Mouse (Mus musculus) neural tube, embryonic 13.5 days (tissue): ENCODE data around the gene Pigs. TPM values are rescaled to one million over a fixed set of nuclear protein-coding genes. Genes with fewer than 3 reads are reported as not detected.

Source experiments
- ATAC-seq: fragments of 200-750 bp; cut with Nextera tagmentation; 2 replicates; pipeline ENCODE4 v1.8.0; 2017; ENCODE audit warnings: low read depth, mild to moderate bottlenecking, moderate TSS enrichment, moderate library complexity
- H3K27ac ChIP-seq: fragments of 300-500 bp; sonication (generic); replicated peaks from 2 replicates; pipeline ENCODE4 v1.5.1; 2015; ENCODE audit warnings: moderate library complexity, mild to moderate bottlenecking, inconsistent platforms
- H3K27me3 ChIP-seq: fragments of 300-500 bp; sonication (generic); 2 replicates; pipeline ENCODE4 v1.6.1; 2015; ENCODE audit warnings: mild to moderate bottlenecking, inconsistent platforms
- H3K36me3 ChIP-seq: fragments of 300-500 bp; sonication (generic); 2 replicates; pipeline ENCODE4 v1.6.1; 2015; ENCODE audit warnings: mild to moderate bottlenecking, inconsistent platforms
- H3K4me1 ChIP-seq: fragments of 300-500 bp; sonication (generic); replicated peaks from 2 replicates; pipeline ENCODE4 v1.6.1; 2015; ENCODE audit warnings: inconsistent platforms
- H3K4me2 ChIP-seq: fragments of 300-500 bp; sonication (generic); 2 replicates; pipeline ENCODE4 v1.6.1; 2015; ENCODE audit warnings: inconsistent platforms, mild to moderate bottlenecking, moderate library complexity
- H3K4me3 ChIP-seq: fragments of 300-500 bp; sonication (generic); 2 replicates; pipeline ENCODE4 v1.5.1; 2015; ENCODE audit warnings: mild to moderate bottlenecking, inconsistent platforms
- H3K9ac ChIP-seq: fragments of 300-500 bp; sonication (generic); 2 replicates; pipeline ENCODE4 v1.6.1; 2015; ENCODE audit warnings: moderate library complexity, mild to moderate bottlenecking, inconsistent platforms
- H3K9me3 ChIP-seq: fragments of 300-500 bp; sonication (generic); 2 replicates; pipeline ENCODE4 v1.6.1; 2016; ENCODE audit warnings: inconsistent platforms
- WGBS: fragments of 180-500 bp; shearing (Covaris S2); methylation state at CpG from one replicate; pipeline ENCODE4 v1.1.7; 2015; 5-methylcytosine and 5-hydroxymethylcytosine counted together
- polyA plus RNA-seq: library from polyadenylated mRNA; unstranded; fragments of >200 nt; fragmentation: Nextera tagmentation; extraction: Ambion mirVana; gene quantifications from 2 replicates; pipeline ENCODE4 v1.2.1, GENCODE M21; 2015

Gene Pigs
- polyA plus RNA-seq = 79.6 and 79.7 TPM in 2 replicates

- Histone ChIP-seq H3K27me3 (no peaks in the 10 kb centered on the region), H3K4me3 (peak within 1 kb of the TSS; percentile 88), H3K4me2 (peak within 1 kb of the TSS; percentile 87), H3K9me3 (no peaks in the 10 kb centered on the region), H3K4me1 (peaks cover 33% of the 10 kb centered on the region), H3K36me3 (peaks cover 8% of the 10 kb centered on the region), H3K27ac (peak within 1 kb of the TSS; percentile 40; the same call in 1 of the 2 replicates), H3K9ac (peak within 1 kb of the TSS; percentile 75)
- WGBS = 13% methylated on average over 37 of the region's 37 CpGs
- peak; percentile 96 for ATAC-seq
Measured at GRCm38 (mm10) chr11:78327634-78328511, at the start of gene Pigs. Gene Pigs, plus strand, starts transcription at chr11:78328415.

GRCm38 (mm10) chr11:78278853-78279252 lies 49.4 kb upstream of the Pigs start:
- Histone ChIP-seq H3K4me2 (no peak overlapping the region), H3K4me1 (no peaks in the 10 kb centered on the region), H3K36me3 (peaks cover 100% of the 10 kb centered on the region), H3K27ac (no peak overlapping the region), H3K9me3 (no peaks in the 10 kb centered on the region), H3K4me3 (no peak overlapping the region), H3K27me3 (no peaks in the 10 kb centered on the region), H3K9ac (no peak overlapping the region)
- no peak for ATAC-seq
- 92% methylated on average over 7 of the region's 7 CpGs for WGBS

DNA sequence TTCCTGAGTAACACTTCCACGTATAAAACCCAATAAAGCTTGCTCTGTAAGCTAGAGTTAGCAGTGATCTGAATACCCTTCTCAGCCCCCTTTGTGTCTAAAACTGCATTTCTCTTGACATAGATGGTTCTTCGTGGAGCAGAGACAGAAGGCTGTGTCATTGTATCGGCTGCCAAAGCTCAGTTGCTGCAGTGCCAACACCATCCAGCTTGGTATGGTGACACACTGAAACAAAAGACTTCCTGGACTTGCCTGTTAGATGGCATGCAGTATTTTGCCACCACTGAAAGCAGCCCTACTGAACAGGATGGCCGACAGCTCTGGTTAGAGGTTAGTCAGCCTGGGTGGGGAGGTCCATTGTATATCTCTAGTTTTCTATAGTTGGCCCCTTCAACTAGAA lies 48.6 kb upstream of the Pigs start:
- H3K27me3 ChIP-seq = no peaks in the 10 kb centered on the region
- H3K4me1 ChIP-seq = no peaks in the 10 kb centered on the region
- H3K4me2 ChIP-seq = no peak overlapping the region
- H3K9me3 ChIP-seq = no peaks in the 10 kb centered on the region
- no peak overlapping the region for H3K4me3 ChIP-seq
- no peak overlapping the region for H3K27ac ChIP-seq
- 88% methylated on average over 4 of the region's 4 CpGs for WGBS
- no peak overlapping the region for H3K9ac ChIP-seq
- no peak for ATAC-seq
- H3K36me3 ChIP-seq = peaks cover 100% of the 10 kb centered on the region

DNA sequence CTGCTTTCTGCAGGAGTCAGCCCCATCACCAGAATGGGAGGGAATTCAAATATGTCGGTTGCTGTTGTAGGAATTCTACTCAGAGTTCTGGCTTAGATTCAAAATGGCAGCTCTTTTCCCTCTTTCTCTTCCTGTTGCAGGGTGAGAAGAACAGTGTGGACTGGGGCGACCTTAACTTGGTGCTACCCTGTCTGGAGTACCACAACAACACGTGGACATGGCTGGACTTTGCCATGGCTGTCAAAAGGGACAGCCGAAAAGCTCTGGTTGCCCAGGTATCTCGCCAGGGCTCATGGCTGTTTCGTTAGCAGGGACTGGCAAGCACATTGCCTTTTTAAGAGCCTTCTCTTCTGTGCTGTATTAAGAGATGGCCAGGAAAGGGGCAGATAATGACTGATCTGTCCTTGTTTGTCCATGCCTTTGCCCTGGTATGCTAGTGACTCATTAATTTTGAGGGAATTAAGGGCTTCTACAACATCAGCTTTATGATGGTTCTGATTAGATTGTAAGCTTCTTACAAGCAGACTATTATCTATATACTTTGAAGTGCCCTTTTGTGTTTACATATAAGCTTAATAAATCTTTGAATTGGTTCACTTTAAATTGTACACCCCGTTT lies 39.0 kb upstream of the Pigs start:
- Histone ChIP-seq H3K9me3 (no peaks in the 10 kb centered on the region), H3K4me2 (no peak overlapping the region), H3K9ac (no peak overlapping the region), H3K36me3 (peaks cover 88% of the 10 kb centered on the region), H3K4me1 (no peaks in the 10 kb centered on the region), H3K27me3 (no peaks in the 10 kb centered on the region), H3K27ac (no peak overlapping the region), H3K4me3 (no peak overlapping the region)
- no peak for ATAC-seq
- WGBS = 94% methylated on average over 7 of the region's 7 CpGs

GRCm38 (mm10) chr11:78290654-78291053 lies 37.6 kb upstream of the Pigs start, which contains the start of gene BC030499:
Gene BC030499, plus strand, starts transcription at chr11:78290841.
- 91% methylated on average over 4 of the region's 4 CpGs for WGBS
- Histone ChIP-seq H3K9me3 (no peaks in the 10 kb centered on the region), H3K36me3 (peaks cover 80% of the 10 kb centered on the region), H3K4me2 (no peak within 1 kb of the TSS), H3K27ac (no peak within 1 kb of the TSS), H3K4me3 (no peak within 1 kb of the TSS), H3K4me1 (no peaks in the 10 kb centered on the region), H3K27me3 (no peaks in the 10 kb centered on the region), H3K9ac (no peak within 1 kb of the TSS)
- no peak for ATAC-seq

DNA sequence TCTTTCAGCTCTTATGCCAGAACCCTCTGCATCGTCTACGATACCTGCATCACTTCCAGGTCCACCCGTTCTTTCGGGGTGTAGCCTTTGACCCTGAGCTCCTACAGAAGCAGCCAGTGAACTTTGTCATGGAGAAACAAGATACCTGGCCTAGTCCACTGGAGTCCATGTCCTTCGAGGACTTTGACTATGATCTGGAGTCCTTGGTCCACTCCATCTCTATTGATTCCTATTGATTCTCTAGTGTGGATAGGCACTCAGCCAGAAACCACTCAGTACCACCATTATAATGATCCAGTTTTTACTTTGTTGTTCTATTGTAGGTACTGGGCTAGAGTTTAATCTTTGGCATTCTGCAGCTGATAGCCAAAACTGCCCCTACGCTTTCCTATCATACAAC lies 33.6 kb upstream of the Pigs start:
- no peak for ATAC-seq
- no peak overlapping the region for H3K4me3 ChIP-seq
- no peak overlapping the region for H3K9ac ChIP-seq
- no peak overlapping the region for H3K4me2 ChIP-seq
- H3K27me3 ChIP-seq = no peaks in the 10 kb centered on the region
- peaks cover 42% of the 10 kb centered on the region for H3K36me3 ChIP-seq
- 96% methylated on average over 6 of the region's 6 CpGs for WGBS
- H3K27ac ChIP-seq = no peak overlapping the region
- no peaks in the 10 kb centered on the region for H3K9me3 ChIP-seq
- H3K4me1 ChIP-seq = no peaks in the 10 kb centered on the region

GRCm38 (mm10) chr11:78300917-78301316 lies 27.3 kb upstream of the Pigs start:
- ATAC-seq = 0 out of 2 replicates have a peak, but pooled peaks have one; percentile 54
- H3K4me1 ChIP-seq = peaks cover 14% of the 10 kb centered on the region
- WGBS = 66% methylated on average over 7 of the region's 7 CpGs
- H3K27me3 ChIP-seq = no peaks in the 10 kb centered on the region
- peak overlapping the region; percentile 64 for H3K4me3 ChIP-seq
- H3K9ac ChIP-seq = peak overlapping the region; percentile 67
- peak overlapping the region; percentile 68 for H3K27ac ChIP-seq
- H3K9me3 ChIP-seq = no peaks in the 10 kb centered on the region
- no peaks in the 10 kb centered on the region for H3K36me3 ChIP-seq
- peak overlapping the region; percentile 99 for H3K4me2 ChIP-seq

DNA sequence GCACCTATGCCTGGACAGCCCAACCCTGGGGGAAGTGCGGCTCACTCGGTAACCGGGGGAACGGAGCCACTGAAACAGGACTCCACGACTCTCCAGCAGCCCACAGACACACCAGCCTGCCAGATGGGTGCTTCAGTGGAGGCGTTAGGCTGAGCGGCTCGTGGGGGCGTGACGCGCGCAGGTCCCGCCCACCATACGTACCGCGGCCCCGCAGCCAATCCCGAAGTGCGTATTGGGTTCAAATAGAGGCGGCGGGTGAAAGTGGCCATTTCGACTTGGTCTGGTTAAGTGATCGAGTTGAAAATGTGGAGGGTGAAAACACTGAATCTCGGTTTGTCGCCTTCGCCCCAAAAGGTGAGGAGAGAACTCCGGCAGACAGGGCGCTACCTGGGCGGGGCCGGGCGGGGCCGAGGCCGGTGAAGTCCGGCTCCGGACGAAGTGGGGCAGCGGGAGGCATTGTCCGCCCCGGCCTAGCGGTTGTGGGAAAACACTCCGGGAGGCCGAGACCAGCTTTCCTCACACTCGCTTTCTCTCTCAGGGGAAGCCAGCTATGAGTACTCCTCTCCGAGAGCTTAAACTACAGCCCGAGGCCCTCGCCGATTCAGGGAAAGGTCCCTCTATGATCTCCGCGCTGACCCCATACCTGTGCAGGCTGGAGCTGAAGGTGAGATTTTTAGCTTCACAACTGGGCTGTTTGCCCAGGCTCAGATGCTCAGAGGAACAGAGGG lies 26.7 kb upstream of the Pigs start, which contains the start of gene Spag5:
TSS of gene Spag5 (plus strand) at position 173 of the 728 bp plus-strand sequence.
- WGBS = 0% methylated on average over 48 of the region's 49 CpGs
- Histone ChIP-seq H3K4me2 (peak within 1 kb of the TSS; percentile 99), H3K27ac (peak within 1 kb of the TSS; percentile 68), H3K9ac (peak within 1 kb of the TSS; percentile 67), H3K4me3 (peak within 1 kb of the TSS; percentile 64), H3K9me3 (no peaks in the 10 kb centered on the region), H3K4me1 (peaks cover 14% of the 10 kb centered on the region), H3K27me3 (no peaks in the 10 kb centered on the region), H3K36me3 (no peaks in the 10 kb centered on the region)
- ATAC-seq = peak; percentile 100

GRCm38 (mm10) chr11:78305272-78305671 lies 22.9 kb upstream of the Pigs start:
- Histone ChIP-seq H3K4me1 (peaks cover 14% of the 10 kb centered on the region), H3K27me3 (no peaks in the 10 kb centered on the region), H3K27ac (no peak overlapping the region), H3K36me3 (no peaks in the 10 kb centered on the region), H3K9me3 (no peaks in the 10 kb centered on the region), H3K4me3 (no peak overlapping the region), H3K9ac (no peak overlapping the region), H3K4me2 (no peak overlapping the region)
- no peak for ATAC-seq
- WGBS = 90% methylated on average over 4 of the region's 4 CpGs

GRCm38 (mm10) chr11:78310861-78311511 lies 17.2 kb upstream of the Pigs start:
- H3K27me3 ChIP-seq = no peaks in the 10 kb centered on the region
- no peak overlapping the region for H3K4me2 ChIP-seq
- peaks cover 19% of the 10 kb centered on the region; the same call in 1 of the 2 replicates for H3K36me3 ChIP-seq
- no peak overlapping the region for H3K4me3 ChIP-seq
- WGBS = 79% methylated on average over 8 of the region's 8 CpGs
- H3K9me3 ChIP-seq = no peaks in the 10 kb centered on the region
- no peak overlapping the region for H3K9ac ChIP-seq
- ATAC-seq = no peak
- no peaks in the 10 kb centered on the region for H3K4me1 ChIP-seq
- H3K27ac ChIP-seq = no peak overlapping the region

DNA sequence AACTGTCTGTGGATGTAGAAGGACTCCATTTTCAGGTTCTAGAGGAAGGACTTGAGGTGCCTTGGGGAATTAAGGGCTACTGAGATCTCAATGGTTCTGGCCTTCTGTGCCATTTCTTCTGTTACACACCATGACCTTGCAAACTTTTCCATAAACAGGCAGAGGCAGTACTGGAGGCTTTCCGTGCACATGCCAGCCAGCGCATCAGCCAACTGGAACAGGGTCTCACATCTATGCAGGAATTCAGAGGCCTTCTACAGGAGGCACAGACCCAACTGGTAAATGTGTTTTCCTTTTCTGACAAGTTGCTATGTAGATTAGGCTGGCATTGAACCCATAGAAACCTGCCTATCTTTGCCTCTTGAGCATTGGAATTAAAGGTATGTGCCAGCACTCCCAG lies 14.6 kb upstream of the Pigs start:
- no peak overlapping the region for H3K4me3 ChIP-seq
- ATAC-seq = no peak
- peaks cover 33% of the 10 kb centered on the region; the same call in 1 of the 2 replicates for H3K36me3 ChIP-seq
- H3K4me1 ChIP-seq = no peaks in the 10 kb centered on the region
- WGBS = 97% methylated on average over 2 of the region's 2 CpGs
- H3K9me3 ChIP-seq = no peaks in the 10 kb centered on the region
- no peaks in the 10 kb centered on the region for H3K27me3 ChIP-seq
- no peak overlapping the region for H3K9ac ChIP-seq
- no peak overlapping the region for H3K27ac ChIP-seq
- no peak overlapping the region for H3K4me2 ChIP-seq
